Mouse (Mus musculus): ENCODE data around the gene Bsg.

- TF ChIP-seq POLR2A (IDR thresholded peaks at IDR 0.05; ENCODE audit: insufficient read length, low read depth) = no peak
- TF ChIP-seq E2F4 (IDR thresholded peaks at IDR 0.05; ENCODE audit: insufficient read depth) = no peak
- TF ChIP-seq MYOD1 (IDR thresholded peaks at IDR 0.05; ENCODE audit: control insufficient read depth in 1 of 3, insufficient read length in 2 of 3, low read depth in 2 of 3) = peak in 1 of 3 experiments; percentile 8
- TF ChIP-seq TCF12 (IDR thresholded peaks at IDR 0.05; ENCODE audit: insufficient read depth, poor library complexity, severe bottlenecking) = no peak
- TF ChIP-seq POLR2AphosphoS2 (IDR thresholded peaks at IDR 0.05; ENCODE audit: insufficient read length, low read depth) = no peak
- no peak for TF ChIP-seq TCF3 (IDR thresholded peaks at IDR 0.05; ENCODE audit: insufficient read length, low read depth)
- TF ChIP-seq USF1 (IDR thresholded peaks at IDR 0.05; ENCODE audit: low read depth) = no peak
- TF ChIP-seq CEBPB (IDR thresholded peaks at IDR 0.05; ENCODE audit: insufficient read depth, poor library complexity, severe bottlenecking) = no peak
Measured at GRCm38 (mm10) chr10:79714996-79715395, 10.7 kb downstream of the Bsg start.
